Mouse (Mus musculus) mouse trophoblast stem cell (cell line): ENCODE measurements around the gene Hist2h2aa2.
"Not testable (repeated sequence)": the region's sequence is repeated elsewhere in the genome, so short reads cannot be mapped to it uniquely, and the experiment has no call there.

Source experiments
- in situ Hi-C, 2 experiments: fragments of 300-500 bp; cut with MseI, MboI; formaldehyde crosslinking; loops; 2 replicates in 1 of 2; 3 replicates in 1 of 2; pipeline ENCODE4 v1.15.1; 2025

The Hist2h2aa2 gene

GRCm38 (mm10) chr3:96198601-96199251 lies 41.4 kb downstream of the Hist2h2aa2 start:
- in situ Hi-C loops, result not testable (repeated sequence)

GRCm38 (mm10) chr3:96198181-96198580 lies 41.9 kb downstream of the Hist2h2aa2 start:
- in situ Hi-C loops, result no loop called here

GRCm38 (mm10) chr3:96197129-96197749 lies 42.8 kb downstream of the Hist2h2aa2 start:
- in situ Hi-C loops, result no loop called here

GRCm38 (mm10) chr3:96196437-96197128 lies 43.5 kb downstream of the Hist2h2aa2 start:
- in situ Hi-C loops, result no loop called here

GRCm38 (mm10) chr3:96195616-96196313 lies 44.3 kb downstream of the Hist2h2aa2 start:
- in situ Hi-C loops, result no loop called here

- in situ Hi-C loops, result no loop called here
Measured at GRCm38 (mm10) chr3:96194966-96195365, 45.1 kb downstream of the Hist2h2aa2 start.

GRCm38 (mm10) chr3:96192977-96193376 lies 47.1 kb downstream of the Hist2h2aa2 start:
- in situ Hi-C loops, result no loop called here
